Mouse (Mus musculus) heart, postnatal 36 days (tissue): ENCODE data around the gene Map7d3. TPM values are rescaled to one million over a fixed set of nuclear protein-coding genes. Genes with fewer than 3 reads are reported as not detected.

Experiments used
- total RNA-seq, 2 experiments: library from RNA; stranded (reverse); gene quantifications; 2 replicates each; pipeline ENCODE4 v1.2.3; 2021

Gene Map7d3
- total RNA-seq, 2 experiments from 2014 or later: 0.41 to 0.67 TPM

Other genes starting within 250 kb of the Map7d3 start
- 10 to 100 TPM; 30.9 to 31.1 TPM for gene Mmgt1, start 224.3 kb downstream of the Map7d3 start, total RNA-seq
- 10 to 100 TPM; 19.9 to 23.1 TPM for gene Slc9a6, start 212.6 kb downstream of the Map7d3 start, total RNA-seq
- gene Fhl1, start 90.5 kb downstream of the Map7d3 start, total RNA-seq: 100 to 1,000 TPM; 102 to 120 TPM
- not detected for gene Adgrg4, start 47.8 kb upstream of the Map7d3 start, total RNA-seq
- gene Brs3, start 220.7 kb upstream of the Map7d3 start, total RNA-seq: not detected
- 10 to 100 TPM; 52.2 to 62.7 TPM for gene Htatsf1, start 231.3 kb upstream of the Map7d3 start, total RNA-seq